Mouse (Mus musculus) spleen, adult 2 months (tissue): ENCODE data around the gene Tbc1d9b. TPM values are rescaled to one million over a fixed set of nuclear protein-coding genes. Genes with fewer than 3 reads are reported as not detected.
A peak's percentile ranks its signal among the peaks of the same experiment; 100 is the strongest.

ENCODE experiments used
- DNase-seq, 2 experiments: peaks; one replicate each; pipeline versions ENCODE4 v3.0.0 to v3.0.0-alpha.2; 2012 to 2021; ENCODE audit warnings: low spot score in 2 of 2, low read depth in 1 of 2
- H3K27ac ChIP-seq: fragments of 200-500 bp; 2 replicates; pipeline ENCODE4 v1.5.1; 2012; ENCODE audit warnings: low read length, inconsistent platforms; ENCODE audit not compliant: insufficient read depth
- H3K27me3 ChIP-seq: fragments of 200-500 bp; 2 replicates; pipeline ENCODE4 v1.6.1; 2012; ENCODE audit warnings: mild to moderate bottlenecking, moderate library complexity, low read length, inconsistent platforms; ENCODE audit not compliant: control insufficient read depth, insufficient read depth
- H3K36me3 ChIP-seq: fragments of 200-500 bp; 2 replicates; pipeline ENCODE4 v1.6.1; 2012; ENCODE audit warnings: mild to moderate bottlenecking, low read length, inconsistent platforms; ENCODE audit not compliant: control insufficient read depth, insufficient read depth
- H3K4me1 ChIP-seq: fragments of 200-500 bp; 2 replicates; pipeline ENCODE4 v1.6.1; 2011; ENCODE audit warnings: inconsistent platforms; ENCODE audit not compliant: control insufficient read depth, insufficient read depth, insufficient read length
- H3K4me3 ChIP-seq: fragments of 200-500 bp; 2 replicates; pipeline ENCODE4 v1.5.1; 2011; ENCODE audit warnings: mild to moderate bottlenecking, inconsistent platforms; ENCODE audit not compliant: insufficient read depth, insufficient read length; ENCODE audit errors: extremely low read depth
- CTCF ChIP-seq: fragments of 200-500 bp; IDR thresholded peaks from 2 replicates; pipeline ENCODE4 v1.5.1; 2011; ENCODE audit warnings: mild to moderate bottlenecking, inconsistent platforms; ENCODE audit not compliant: insufficient read depth, insufficient read length, insufficient replicate concordance; ENCODE audit errors: extremely low read depth
- POLR2A ChIP-seq: fragments of 200-500 bp; IDR thresholded peaks from 2 replicates; pipeline ENCODE4 v1.6.1; 2011; ENCODE audit warnings: low read depth, low read length, inconsistent platforms
- WGBS: fragments of 180-500 bp; shearing (Covaris S2); methylation state at CpG from one replicate; pipeline ENCODE4 v1.1.7; 2018; 5-methylcytosine and 5-hydroxymethylcytosine counted together
- polyA plus RNA-seq: library from polyadenylated mRNA; depleted of rRNA; stranded (reverse); fragments of >200 nt; gene quantifications from 2 replicates; pipeline ENCODE4 v1.2.3, GENCODE M21; 2012

The Tbc1d9b gene
- polyA plus RNA-seq, 1 experiment: 33.5 TPM

GRCm38 (mm10) chr11:50210101-50210504 lies 78.9 kb downstream of the Tbc1d9b start:
- H3K4me1 ChIP-seq: peaks cover 5% of the 10 kb centered on the region; the same call in 1 of the 2 replicates
- DNase-seq: peak; percentile 84 to 87
- H3K36me3 ChIP-seq: peaks cover 24% of the 10 kb centered on the region
- TF ChIP-seq CTCF (no peak), POLR2A (no peak)
- no peaks in the 10 kb centered on the region for H3K27me3 ChIP-seq
- under 1% methylated on average over 24 of the region's 24 CpGs for WGBS
- peak overlapping the region; percentile 90 for H3K4me3 ChIP-seq
- H3K27ac ChIP-seq: peak overlapping the region; percentile 97

GRCm38 (mm10) chr11:50210505-50211151 lies 79.4 kb downstream of the Tbc1d9b start, which contains the start of the genes Sqstm1 and Mgat4b:
Gene Sqstm1, minus strand, starts transcription at chr11:50210827.
Gene Mgat4b, plus strand, starts transcription at chr11:50210890.
- WGBS: under 1% methylated on average over 48 of the region's 48 CpGs
- TF ChIP-seq POLR2A (peak; percentile 96), CTCF (no peak)
- peak; percentile 57 to 67 for DNase-seq
- Histone ChIP-seq H3K36me3 (peaks cover 20% of the 10 kb centered on the region), H3K27me3 (no peaks in the 10 kb centered on the region), H3K4me1 (peaks cover 5% of the 10 kb centered on the region; the same call in 1 of the 2 replicates), H3K27ac (peak within 1 kb of the TSS; percentile 97), H3K4me3 (peak within 1 kb of the TSS; percentile 90)

- WGBS: 93% methylated on average over 3 of the region's 3 CpGs
- DNase-seq: no peak
- Histone ChIP-seq H3K27ac (no peak overlapping the region), H3K4me3 (no peak overlapping the region), H3K36me3 (peaks cover 11% of the 10 kb centered on the region), H3K27me3 (no peaks in the 10 kb centered on the region), H3K4me1 (peaks cover 5% of the 10 kb centered on the region; the same call in 1 of the 2 replicates)
- no peak for TF ChIP-seq POLR2A
- no peak for TF ChIP-seq CTCF
These were observed 80.3 kb downstream of the Tbc1d9b start for GRCm38 (mm10) chr11:50211322-50212059.

GRCm38 (mm10) chr11:50212060-50212739 lies 81.0 kb downstream of the Tbc1d9b start:
- no peak overlapping the region for H3K4me3 ChIP-seq
- TF ChIP-seq CTCF: no peak
- TF ChIP-seq POLR2A: no peak
- no peak overlapping the region for H3K27ac ChIP-seq

GRCm38 (mm10) chr11:50212848-50213758 lies 81.9 kb downstream of the Tbc1d9b start:
- no peaks in the 10 kb centered on the region for H3K27me3 ChIP-seq
- H3K4me1 ChIP-seq: peaks cover 5% of the 10 kb centered on the region; the same call in 1 of the 2 replicates
- peak overlapping the region; percentile 33; the same call in 1 of the 2 replicates for H3K27ac ChIP-seq
- peak; percentile 40 to 41 for DNase-seq
- WGBS: 71% methylated on average over 11 of the region's 11 CpGs
- no peak for TF ChIP-seq CTCF
- no peak for TF ChIP-seq POLR2A
- no peaks in the 10 kb centered on the region for H3K36me3 ChIP-seq
- H3K4me3 ChIP-seq: no peak overlapping the region

More at GRCm38 (mm10) chr11:50212060-50212739, 81.0 kb downstream of the Tbc1d9b start:
- no peak for DNase-seq
- Histone ChIP-seq H3K36me3 (peaks cover 4% of the 10 kb centered on the region), H3K4me1 (peaks cover 5% of the 10 kb centered on the region; the same call in 1 of the 2 replicates), H3K27me3 (no peaks in the 10 kb centered on the region)
- 67% methylated on average over 3 of the region's 3 CpGs for WGBS

GRCm38 (mm10) chr11:50214631-50215030 lies 83.4 kb downstream of the Tbc1d9b start:
- H3K27ac ChIP-seq: no peak overlapping the region
- H3K4me3 ChIP-seq: no peak overlapping the region
- WGBS: 92% methylated on average over 6 of the region's 6 CpGs
- TF ChIP-seq CTCF (no peak), POLR2A (no peak)
- DNase-seq: no peak
- no peaks in the 10 kb centered on the region for H3K36me3 ChIP-seq
- no peaks in the 10 kb centered on the region for H3K27me3 ChIP-seq
- peaks cover 5% of the 10 kb centered on the region; the same call in 1 of the 2 replicates for H3K4me1 ChIP-seq
